Mouse (Mus musculus): ENCODE measurements around the gene Akirin1. TPM values are rescaled to one million over a fixed set of nuclear protein-coding genes. Genes with fewer than 3 reads are reported as not detected.

The Akirin1 gene
- 77.2 and 86.4 TPM in 2 replicates for polyA plus RNA-seq (2015; fragmentation: Nextera tagmentation; extraction: Ambion mirVana)

DNA sequence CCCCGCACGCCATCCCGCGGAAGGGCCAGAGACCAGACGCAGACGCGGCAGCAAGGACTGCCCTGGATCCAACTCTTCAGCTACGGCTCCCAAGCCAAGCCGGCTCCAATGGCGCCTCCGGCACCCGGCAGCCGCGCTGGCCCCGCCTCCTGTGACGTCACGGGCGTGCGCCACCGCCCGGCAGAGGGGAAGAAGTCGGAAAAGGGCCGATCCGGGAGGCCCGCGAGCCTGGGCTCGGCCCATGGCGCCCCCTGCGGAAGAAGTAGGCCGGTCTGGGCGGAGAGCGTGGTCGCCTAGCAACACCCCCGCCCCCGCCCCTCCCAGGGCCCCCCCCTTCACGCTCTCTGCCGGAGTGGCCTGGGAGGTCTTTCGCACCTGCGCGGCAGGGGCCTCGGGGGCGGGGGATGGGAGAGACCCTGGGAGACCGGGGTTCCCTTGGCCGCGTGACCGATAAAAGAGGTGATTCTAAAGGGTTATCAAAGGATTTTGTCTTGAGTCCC is at the start of gene Akirin1:
TSS of gene Akirin1 (minus strand) at position 194 of the 500 bp plus-strand sequence.
- Histone ChIP-seq H3K9ac (ENCODE audit: low read depth, low read length) (peak within 1 kb of the TSS; percentile 93), H3K4me3 (ENCODE audit: low read depth, low read length) (peak within 1 kb of the TSS; percentile 99), H3K27me3 (ENCODE audit: control insufficient read depth, insufficient read depth, low read depth, low read length) (peaks cover 2% of the 10 kb centered on the region; the same call in 1 of the 2 replicates), H3K4me1 (ENCODE audit: control insufficient read depth, insufficient read depth, low read length) (peaks cover 24% of the 10 kb centered on the region), H3K9me3 (replicated peaks; ENCODE audit: control insufficient read depth, low read length, poor library complexity, severe bottlenecking) (no peaks in the 10 kb centered on the region), H3K27ac (ENCODE audit: low read length) (peak within 1 kb of the TSS; percentile 90), H3K4me2 (ENCODE audit: low read length) (peak within 1 kb of the TSS; percentile 75), H3K36me3 (ENCODE audit: control insufficient read depth, insufficient read depth, low read length) (no peaks in the 10 kb centered on the region)
- peak; percentile 98 for ATAC-seq
- 1% methylated on average over 35 of the region's 46 CpGs for WGBS

DNA sequence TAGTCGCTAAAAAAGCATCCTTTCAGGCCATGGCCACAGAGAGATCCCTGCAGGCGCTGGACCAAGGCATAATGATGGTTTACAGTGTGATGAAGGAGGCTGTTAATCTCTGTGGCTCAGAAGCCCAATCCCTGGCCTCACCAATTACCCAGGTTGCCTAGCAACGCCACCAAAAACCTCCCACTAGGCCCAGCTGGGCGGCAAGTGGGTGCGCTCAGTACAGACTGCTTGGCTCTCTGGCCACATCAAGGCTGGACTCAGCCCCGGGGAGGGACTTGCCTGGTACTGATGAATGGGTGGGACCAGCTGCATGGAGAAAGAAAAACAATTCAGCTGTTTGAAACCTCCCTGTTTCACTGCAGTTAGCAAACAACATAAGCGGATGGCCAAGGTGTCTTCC is 47.7 kb upstream of the Akirin1 start:
- Histone ChIP-seq H3K4me1 (ENCODE audit: control insufficient read depth, insufficient read depth, low read length) (no peaks in the 10 kb centered on the region), H3K4me3 (ENCODE audit: low read depth, low read length) (no peak overlapping the region), H3K27me3 (ENCODE audit: control insufficient read depth, insufficient read depth, low read depth, low read length) (no peaks in the 10 kb centered on the region), H3K9ac (ENCODE audit: low read depth, low read length) (no peak overlapping the region), H3K36me3 (ENCODE audit: control insufficient read depth, insufficient read depth, low read length) (no peaks in the 10 kb centered on the region), H3K27ac (ENCODE audit: low read length) (peak overlapping the region; percentile 34; the same call in 1 of the 2 replicates), H3K4me2 (ENCODE audit: low read length) (no peak overlapping the region), H3K9me3 (replicated peaks; ENCODE audit: control insufficient read depth, low read length, poor library complexity, severe bottlenecking) (no peaks in the 10 kb centered on the region)
- WGBS: 25% methylated on average over 7 of the region's 7 CpGs
- 0 out of 2 replicates have a peak, but pooled peaks have one; percentile 42 for ATAC-seq

DNA sequence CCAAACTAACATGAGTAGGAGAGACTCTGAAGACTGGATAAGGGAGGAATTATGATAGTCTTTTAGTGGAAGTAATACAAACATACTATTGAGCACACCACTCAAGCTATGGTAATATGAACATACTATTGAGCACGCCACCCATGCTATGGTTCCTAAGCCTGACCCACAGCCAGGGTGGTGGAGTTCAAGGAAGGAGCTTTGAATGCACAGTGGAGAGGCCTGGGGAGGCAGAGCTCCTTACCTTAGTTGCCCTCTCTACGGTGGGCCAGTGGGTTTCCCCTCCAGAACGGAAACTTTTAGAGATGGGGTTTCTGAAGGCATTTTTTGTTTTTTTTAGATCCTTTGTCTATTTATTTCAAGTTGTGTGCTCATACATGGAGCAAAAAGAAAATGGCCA is 47.3 kb upstream of the Akirin1 start:
- ATAC-seq: no peak
- 68% methylated on average over 3 of the region's 3 CpGs for WGBS
- Histone ChIP-seq H3K27ac (ENCODE audit: low read length) (no peak overlapping the region), H3K4me2 (ENCODE audit: low read length) (no peak overlapping the region), H3K36me3 (ENCODE audit: control insufficient read depth, insufficient read depth, low read length) (no peaks in the 10 kb centered on the region), H3K4me3 (ENCODE audit: low read depth, low read length) (no peak overlapping the region), H3K27me3 (ENCODE audit: control insufficient read depth, insufficient read depth, low read depth, low read length) (no peaks in the 10 kb centered on the region), H3K9ac (ENCODE audit: low read depth, low read length) (no peak overlapping the region), H3K9me3 (replicated peaks; ENCODE audit: control insufficient read depth, low read length, poor library complexity, severe bottlenecking) (no peaks in the 10 kb centered on the region), H3K4me1 (ENCODE audit: control insufficient read depth, insufficient read depth, low read length) (no peaks in the 10 kb centered on the region)

DNA sequence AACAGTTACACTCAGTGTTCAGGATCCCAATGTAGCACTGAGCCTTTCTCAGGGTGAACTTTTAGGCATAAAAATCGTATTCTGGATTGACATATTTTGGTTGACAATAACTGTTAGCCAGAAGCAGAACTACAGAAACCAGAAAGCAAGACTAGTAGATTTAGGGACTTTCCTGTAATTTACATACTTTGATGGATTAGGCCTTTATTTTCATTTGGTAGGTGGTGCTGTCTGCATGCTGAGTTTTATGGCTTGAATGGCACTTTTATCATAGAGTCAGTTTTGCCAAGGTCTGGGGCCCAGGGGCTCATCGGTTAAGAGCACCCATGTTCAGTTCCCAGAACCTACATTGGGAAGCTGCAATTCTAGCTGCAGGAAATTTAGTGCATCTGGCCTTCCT is 44.9 kb upstream of the Akirin1 start:
- H3K36me3 ChIP-seq (ENCODE audit: control insufficient read depth, insufficient read depth, low read length): no peaks in the 10 kb centered on the region
- 79% methylated on average over 2 of the region's 2 CpGs for WGBS
- no peak for ATAC-seq

DNA sequence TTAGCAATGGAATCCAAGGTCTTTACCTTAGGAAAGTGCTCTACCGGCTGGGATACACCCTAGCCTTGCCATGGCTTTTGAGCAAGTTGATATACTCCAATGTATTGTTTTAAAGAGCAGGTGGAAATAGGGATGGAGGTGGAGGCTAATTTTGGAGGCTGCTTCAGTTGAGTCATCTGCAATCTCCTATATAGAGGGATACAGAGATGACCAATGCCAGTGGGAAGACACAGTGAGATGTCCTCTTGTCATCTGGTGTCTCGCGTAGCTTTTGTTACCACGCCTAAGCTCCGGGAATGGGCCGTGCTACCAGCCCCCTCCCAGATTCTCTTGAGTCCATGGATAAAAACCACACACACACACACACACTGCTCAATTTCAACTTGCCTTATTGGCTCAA is 43.0 kb upstream of the Akirin1 start:
- no peak overlapping the region for H3K9ac ChIP-seq (ENCODE audit: low read depth, low read length)
- no peak overlapping the region for H3K4me2 ChIP-seq (ENCODE audit: low read length)
- H3K27ac ChIP-seq (ENCODE audit: low read length): no peak overlapping the region
- H3K9me3 ChIP-seq (replicated peaks; ENCODE audit: control insufficient read depth, low read length, poor library complexity, severe bottlenecking): no peaks in the 10 kb centered on the region
- H3K4me1 ChIP-seq (ENCODE audit: control insufficient read depth, insufficient read depth, low read length): no peaks in the 10 kb centered on the region
- no peak overlapping the region for H3K4me3 ChIP-seq (ENCODE audit: low read depth, low read length)
- no peaks in the 10 kb centered on the region for H3K36me3 ChIP-seq (ENCODE audit: control insufficient read depth, insufficient read depth, low read length)
- H3K27me3 ChIP-seq (ENCODE audit: control insufficient read depth, insufficient read depth, low read depth, low read length): no peaks in the 10 kb centered on the region
- WGBS: 97% methylated on average over 6 of the region's 6 CpGs
- ATAC-seq: no peak

More for the DNA sequence above, 44.9 kb upstream of the Akirin1 start:
- no peak overlapping the region for H3K4me2 ChIP-seq (ENCODE audit: low read length)
- no peak overlapping the region for H3K4me3 ChIP-seq (ENCODE audit: low read depth, low read length)
- H3K9ac ChIP-seq (ENCODE audit: low read depth, low read length): no peak overlapping the region
- no peaks in the 10 kb centered on the region for H3K4me1 ChIP-seq (ENCODE audit: control insufficient read depth, insufficient read depth, low read length)
- no peak overlapping the region for H3K27ac ChIP-seq (ENCODE audit: low read length)
- no peaks in the 10 kb centered on the region for H3K9me3 ChIP-seq (replicated peaks; ENCODE audit: control insufficient read depth, low read length, poor library complexity, severe bottlenecking)
- no peaks in the 10 kb centered on the region for H3K27me3 ChIP-seq (ENCODE audit: control insufficient read depth, insufficient read depth, low read depth, low read length)

DNA sequence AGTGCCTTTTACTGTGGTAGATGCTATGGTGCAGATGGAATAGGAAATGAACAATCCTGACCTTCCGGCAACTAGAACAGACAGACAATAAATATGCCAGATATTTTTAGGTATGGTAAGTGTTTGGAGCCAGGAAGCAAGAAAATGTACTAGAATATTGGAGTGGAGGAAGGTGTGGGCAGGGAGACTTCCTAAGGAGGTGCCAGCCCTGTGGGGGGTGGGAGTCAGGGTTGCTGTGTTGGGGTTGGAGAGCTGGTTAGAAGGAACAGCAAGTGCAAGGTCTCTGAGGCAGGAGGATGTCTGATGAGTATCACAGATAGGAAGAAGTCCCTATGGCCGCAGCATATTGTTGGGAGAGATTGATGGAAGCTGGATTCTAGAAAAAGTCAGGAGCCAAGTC is 42.5 kb upstream of the Akirin1 start:
- Histone ChIP-seq H3K36me3 (ENCODE audit: control insufficient read depth, insufficient read depth, low read length) (no peaks in the 10 kb centered on the region), H3K4me3 (ENCODE audit: low read depth, low read length) (no peak overlapping the region), H3K27ac (ENCODE audit: low read length) (no peak overlapping the region), H3K9me3 (replicated peaks; ENCODE audit: control insufficient read depth, low read length, poor library complexity, severe bottlenecking) (no peaks in the 10 kb centered on the region), H3K4me1 (ENCODE audit: control insufficient read depth, insufficient read depth, low read length) (no peaks in the 10 kb centered on the region), H3K27me3 (ENCODE audit: control insufficient read depth, insufficient read depth, low read depth, low read length) (no peaks in the 10 kb centered on the region), H3K9ac (ENCODE audit: low read depth, low read length) (no peak overlapping the region), H3K4me2 (ENCODE audit: low read length) (no peak overlapping the region)
- WGBS: 87% methylated on average over 2 of the region's 2 CpGs
- no peak for ATAC-seq

DNA sequence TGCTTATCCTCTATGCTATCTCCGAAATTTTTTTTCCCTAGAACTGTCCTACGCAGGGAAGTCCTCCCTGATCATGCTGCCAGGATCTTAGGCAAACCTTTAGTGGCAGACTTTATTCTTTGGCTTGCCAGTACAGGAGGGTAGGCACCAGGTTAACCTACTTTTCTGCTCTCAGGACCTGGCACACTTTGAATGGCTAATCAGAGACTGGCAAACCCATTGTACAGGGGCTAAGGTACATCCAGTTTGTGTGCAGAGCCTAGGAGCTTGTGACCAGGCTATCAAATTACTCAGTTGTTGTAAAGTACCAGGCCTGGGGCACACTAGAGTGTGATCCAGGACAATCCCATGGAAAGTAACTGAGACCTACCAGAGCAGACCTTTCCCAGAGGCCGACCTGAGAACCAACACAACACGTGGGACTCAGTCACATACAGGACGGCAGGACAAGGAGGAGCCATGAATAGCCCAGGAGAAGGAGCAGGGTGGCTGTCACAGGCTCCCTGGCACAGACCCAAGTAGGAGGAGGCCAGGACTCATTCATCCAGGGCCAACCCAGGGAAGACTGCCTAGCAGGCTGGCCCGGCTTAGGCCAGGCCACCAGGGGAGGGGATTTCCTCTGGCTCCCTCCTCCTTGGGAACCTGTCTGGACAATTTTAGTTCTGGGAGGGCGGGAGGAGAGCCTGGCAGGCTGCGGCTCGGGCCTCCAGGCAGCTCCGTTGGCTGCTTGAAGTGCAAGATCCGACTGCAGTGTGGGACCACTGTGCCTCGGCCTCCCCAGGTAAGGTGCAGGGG is 37.2 kb upstream of the Akirin1 start, which contains the start of gene Rhbdl2:
TSS of gene Rhbdl2 (plus strand) at position 684 of the 795 bp plus-strand sequence.
- Histone ChIP-seq H3K4me2 (ENCODE audit: low read length) (peak within 1 kb of the TSS; percentile 9; the same call in 1 of the 2 replicates), H3K27ac (ENCODE audit: low read length) (no peak within 1 kb of the TSS), H3K4me3 (ENCODE audit: low read depth, low read length) (no peak within 1 kb of the TSS; the same call in 1 of the 2 replicates), H3K9me3 (replicated peaks; ENCODE audit: control insufficient read depth, low read length, poor library complexity, severe bottlenecking) (no peaks in the 10 kb centered on the region), H3K27me3 (ENCODE audit: control insufficient read depth, insufficient read depth, low read depth, low read length) (no peaks in the 10 kb centered on the region), H3K4me1 (ENCODE audit: control insufficient read depth, insufficient read depth, low read length) (no peaks in the 10 kb centered on the region), H3K36me3 (ENCODE audit: control insufficient read depth, insufficient read depth, low read length) (no peaks in the 10 kb centered on the region), H3K9ac (ENCODE audit: low read depth, low read length) (0 out of 2 replicates have a peak within 1 kb of the TSS, but pooled peaks have one; percentile 10)
- ATAC-seq: peak; percentile 70
- WGBS: 24% methylated on average over 12 of the region's 12 CpGs

DNA sequence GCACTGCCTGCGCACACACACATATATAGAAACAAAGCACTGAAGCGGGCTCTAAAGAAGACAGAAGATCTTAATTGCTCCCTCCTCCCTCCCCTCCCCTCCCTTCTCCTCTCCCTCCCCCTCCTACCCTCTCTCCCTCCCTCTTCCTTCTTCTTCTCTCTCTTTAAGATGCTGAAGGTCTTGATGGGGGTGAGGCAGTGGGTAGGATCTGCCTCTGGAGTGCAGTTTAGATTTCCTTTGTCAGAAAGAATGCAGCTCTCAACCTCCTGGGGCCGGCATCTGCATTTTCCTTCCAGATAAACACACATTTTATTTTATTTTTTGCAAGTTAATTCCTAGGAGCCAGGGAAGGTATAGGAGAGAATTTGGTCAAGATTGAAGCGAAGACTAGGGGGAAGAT is 18.1 kb upstream of the Akirin1 start:
- no peaks in the 10 kb centered on the region for H3K36me3 ChIP-seq (ENCODE audit: control insufficient read depth, insufficient read depth, low read length)
- no peak for ATAC-seq
- H3K9ac ChIP-seq (ENCODE audit: low read depth, low read length): no peak overlapping the region
- H3K4me1 ChIP-seq (ENCODE audit: control insufficient read depth, insufficient read depth, low read length): no peaks in the 10 kb centered on the region
- H3K27me3 ChIP-seq (ENCODE audit: control insufficient read depth, insufficient read depth, low read depth, low read length): no peaks in the 10 kb centered on the region
- WGBS: 76% methylated on average over 4 of the region's 4 CpGs
- no peak overlapping the region for H3K27ac ChIP-seq (ENCODE audit: low read length)
- no peaks in the 10 kb centered on the region for H3K9me3 ChIP-seq (replicated peaks; ENCODE audit: control insufficient read depth, low read length, poor library complexity, severe bottlenecking)
- H3K4me3 ChIP-seq (ENCODE audit: low read depth, low read length): no peak overlapping the region
- H3K4me2 ChIP-seq (ENCODE audit: low read length): no peak overlapping the region

DNA sequence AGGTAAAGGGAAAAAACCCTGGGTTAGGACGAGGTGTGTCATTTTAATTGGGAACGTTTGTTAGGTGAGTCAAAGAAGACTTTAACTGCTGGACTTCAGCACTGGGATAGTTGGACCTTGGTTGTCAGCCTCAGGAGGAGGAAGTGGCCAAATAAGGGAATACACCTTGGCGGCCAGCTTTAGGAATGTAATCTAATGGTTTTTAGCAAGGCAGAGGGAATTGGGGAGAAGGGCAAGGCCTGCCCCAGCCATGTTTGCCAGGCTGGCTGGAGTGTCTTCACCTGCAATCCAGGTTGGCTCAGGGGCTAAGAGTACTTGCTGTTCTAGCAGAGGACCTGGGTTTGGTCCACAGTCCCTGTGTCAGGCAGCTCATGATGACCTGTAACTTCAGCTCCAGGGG is 17.7 kb upstream of the Akirin1 start:
- ATAC-seq: no peak
- Histone ChIP-seq H3K36me3 (ENCODE audit: control insufficient read depth, insufficient read depth, low read length) (no peaks in the 10 kb centered on the region), H3K9me3 (replicated peaks; ENCODE audit: control insufficient read depth, low read length, poor library complexity, severe bottlenecking) (no peaks in the 10 kb centered on the region), H3K4me3 (ENCODE audit: low read depth, low read length) (no peak overlapping the region), H3K4me1 (ENCODE audit: control insufficient read depth, insufficient read depth, low read length) (no peaks in the 10 kb centered on the region), H3K4me2 (ENCODE audit: low read length) (no peak overlapping the region), H3K9ac (ENCODE audit: low read depth, low read length) (no peak overlapping the region), H3K27me3 (ENCODE audit: control insufficient read depth, insufficient read depth, low read depth, low read length) (no peaks in the 10 kb centered on the region), H3K27ac (ENCODE audit: low read length) (no peak overlapping the region)
- 66% methylated on average over 3 of the region's 3 CpGs for WGBS
